ENCODE assay signal across 7 mouse cellular contexts in genomic region chr5:31220448-31221303, GRCm38 (mm10). TPM values are rescaled to one million over a fixed set of nuclear protein-coding genes. Genes with fewer than 3 reads are reported as not detected.
DNase-seq lines count a peak whose midpoint lies in the region; ATAC-seq and TF ChIP-seq lines count a peak whose summit lies in the region.

Gene Ppm1g, minus strand, starts transcription at chr5:31220687.

- H3K36me3 ChIP-seq in embryonic facial prominence, embryonic 11.5 days (replicated peaks; ENCODE audit: control insufficient read depth, insufficient read depth, low read depth, low read length), result no peaks in the 10 kb centered on the region
- H3K36me3 ChIP-seq in kidney, adult 2 months (ENCODE audit: control insufficient read depth, insufficient read depth, low read length), result no peaks in the 10 kb centered on the region
- no peaks in the 10 kb centered on the region for H3K36me3 ChIP-seq in limb, embryonic 12.5 days
- no peaks in the 10 kb centered on the region for H3K36me3 ChIP-seq in midbrain, embryonic 15.5 days (replicated peaks)
- no peaks in the 10 kb centered on the region for H3K36me3 ChIP-seq in spleen, adult 2 months (ENCODE audit: control insufficient read depth, insufficient read depth, low read length)

- H3K4me3 ChIP-seq in embryonic facial prominence, embryonic 11.5 days (ENCODE audit: low read depth, low read length), result peak within 1 kb of the TSS; percentile 81
- peak within 1 kb of the TSS; percentile 93 for H3K4me3 ChIP-seq in kidney, adult 2 months (ENCODE audit: insufficient read depth, low read depth, low read length)
- peak within 1 kb of the TSS; percentile 95 for H3K4me3 ChIP-seq in limb, embryonic 12.5 days (replicated peaks)
- H3K4me3 ChIP-seq in midbrain, embryonic 15.5 days, result peak within 1 kb of the TSS; percentile 92
- H3K4me3 ChIP-seq in spleen, adult 2 months (ENCODE audit: extremely low read depth, insufficient read depth, insufficient read length), result peak within 1 kb of the TSS; percentile 95

- H3K9ac ChIP-seq in embryonic facial prominence, embryonic 11.5 days (replicated peaks; ENCODE audit: low read length), result peak within 1 kb of the TSS; percentile 90
- H3K9ac ChIP-seq in limb, embryonic 12.5 days (replicated peaks), result peak within 1 kb of the TSS; percentile 88
- peak within 1 kb of the TSS; percentile 87 for H3K9ac ChIP-seq in midbrain, embryonic 15.5 days

- peak; percentile 99 for DNase-seq in adrenal gland, postnatal 14 days
- DNase-seq in embryonic facial prominence, embryonic 11.5 days (ENCODE audit: low spot score), result peak; percentile 97
- DNase-seq in heart, adult 11 months, result peak; percentile 100
- peak; percentile 98 for DNase-seq in kidney, adult 2 months
- peak; percentile 88 to 97 for DNase-seq in spleen, adult 2 months (ENCODE audit: low read depth in 1 of 2, low spot score in 2 of 2)

- H3K27me3 ChIP-seq in embryonic facial prominence, embryonic 11.5 days (ENCODE audit: control insufficient read depth, insufficient read depth, low read length), result no peaks in the 10 kb centered on the region
- H3K27me3 ChIP-seq in kidney, adult 2 months (replicated peaks; ENCODE audit: control insufficient read depth, insufficient read depth, low read length), result no peaks in the 10 kb centered on the region
- no peaks in the 10 kb centered on the region for H3K27me3 ChIP-seq in limb, embryonic 12.5 days
- no peaks in the 10 kb centered on the region for H3K27me3 ChIP-seq in midbrain, embryonic 15.5 days (replicated peaks)
- no peaks in the 10 kb centered on the region for H3K27me3 ChIP-seq in spleen, adult 2 months (ENCODE audit: control insufficient read depth, insufficient read depth, low read length)

- peak within 1 kb of the TSS; percentile 68 for H3K4me2 ChIP-seq in embryonic facial prominence, embryonic 11.5 days (ENCODE audit: low read depth, low read length)
- H3K4me2 ChIP-seq in limb, embryonic 12.5 days, result peak within 1 kb of the TSS; percentile 82
- peak within 1 kb of the TSS; percentile 64 for H3K4me2 ChIP-seq in midbrain, embryonic 15.5 days

- WGBS in embryonic facial prominence, embryonic 11.5 days, result under 1% methylated on average over 63 of the region's 70 CpGs
- WGBS in kidney, adult 2 months, result under 1% methylated on average over 70 of the region's 70 CpGs
- under 1% methylated on average over 70 of the region's 70 CpGs for WGBS in limb, embryonic 12.5 days
- under 1% methylated on average over 69 of the region's 70 CpGs for WGBS in midbrain, embryonic 15.5 days
- under 1% methylated on average over 61 of the region's 70 CpGs for WGBS in spleen, adult 2 months

- no peak for TF ChIP-seq CTCF in kidney, adult 2 months (conservative IDR thresholded peaks at IDR 0.05; ENCODE audit: insufficient read depth, insufficient read length, low read depth, low read length)
- no peak for TF ChIP-seq CTCF in spleen, adult 2 months (IDR thresholded peaks at IDR 0.05; ENCODE audit: extremely low read depth, insufficient read depth, insufficient read length, insufficient replicate concordance)

- no peaks in the 10 kb centered on the region for H3K9me3 ChIP-seq in embryonic facial prominence, embryonic 11.5 days (replicated peaks; ENCODE audit: control insufficient read depth, low read length)
- no peaks in the 10 kb centered on the region for H3K9me3 ChIP-seq in limb, embryonic 12.5 days
- no peaks in the 10 kb centered on the region for H3K9me3 ChIP-seq in midbrain, embryonic 15.5 days

- no peaks in the 10 kb centered on the region for H3K4me1 ChIP-seq in embryonic facial prominence, embryonic 11.5 days (ENCODE audit: control insufficient read depth, insufficient read depth, low read length)
- no peaks in the 10 kb centered on the region for H3K4me1 ChIP-seq in kidney, adult 2 months (ENCODE audit: control insufficient read depth, insufficient read depth, low read length)
- peaks cover 9% of the 10 kb centered on the region; the same call in 1 of the 2 replicates for H3K4me1 ChIP-seq in limb, embryonic 12.5 days (replicated peaks)
- H3K4me1 ChIP-seq in midbrain, embryonic 15.5 days, result peaks cover 25% of the 10 kb centered on the region
- peaks cover 8% of the 10 kb centered on the region for H3K4me1 ChIP-seq in spleen, adult 2 months (ENCODE audit: control insufficient read depth, insufficient read depth, insufficient read length)

- ATAC-seq in embryonic facial prominence, embryonic 11.5 days (replicated peaks; ENCODE audit: insufficient number of reproducible peaks, low FRiP score, low TSS enrichment, low read depth), result peak; percentile 91
- peak; percentile 93 for ATAC-seq in limb, embryonic 12.5 days (ENCODE audit: insufficient number of reproducible peaks, insufficient read depth, low FRiP score, low TSS enrichment, low read depth)
- peak; percentile 93 for ATAC-seq in midbrain, embryonic 15.5 days (replicated peaks)

- TF ChIP-seq POLR2A in kidney, adult 2 months (IDR thresholded peaks at IDR 0.05; ENCODE audit: low read depth, low read length), result peak; percentile 95
- peak; percentile 95 for TF ChIP-seq POLR2A in spleen, adult 2 months (IDR thresholded peaks at IDR 0.05; ENCODE audit: low read depth, low read length)

- peak within 1 kb of the TSS; percentile 91 for H3K27ac ChIP-seq in embryonic facial prominence, embryonic 11.5 days (replicated peaks; ENCODE audit: low read depth, low read length)
- peak within 1 kb of the TSS; percentile 63 for H3K27ac ChIP-seq in kidney, adult 2 months (ENCODE audit: insufficient read depth, low read depth, low read length)
- H3K27ac ChIP-seq in limb, embryonic 12.5 days, result peak within 1 kb of the TSS; percentile 96
- H3K27ac ChIP-seq in midbrain, embryonic 15.5 days, result peak within 1 kb of the TSS; percentile 96
- H3K27ac ChIP-seq in spleen, adult 2 months (ENCODE audit: insufficient read depth, low read length), result peak within 1 kb of the TSS; percentile 93

RNA-seq across cellular contexts. Expression of gene Ppm1g, which starts in this region (rescaled TPM):
- 117 and 121 TPM in 2 replicates for total RNA-seq in adrenal gland, postnatal 14 days (2021)
- polyA plus RNA-seq in embryonic facial prominence, embryonic 11.5 days (2014; fragmentation: Nextera tagmentation; extraction: Ambion mirVana), result 142 and 147 TPM in 2 replicates
- polyA plus RNA-seq in kidney, adult 2 months (2012; rRNA removed), result 41.1 and 43.2 TPM in 2 replicates
- polyA plus RNA-seq in limb, embryonic 12.5 days (2016; fragmentation: Nextera tagmentation; extraction: Ambion mirVana), result 146 and 153 TPM in 2 replicates
- polyA plus RNA-seq in midbrain, embryonic 15.5 days (2015; fragmentation: Nextera tagmentation; extraction: Ambion mirVana), result 191 and 200 TPM in 2 replicates
- polyA plus RNA-seq in spleen, adult 2 months (2012; rRNA removed), result 65.7 and 110 TPM in 2 replicates

Comparison
In these comparisons a context has a peak if more than half of its experiments do, and no peak if none do; other contexts are left out.
1. Peak in every context shown above with its lines: DNase-seq, ATAC-seq, H3K4me3 ChIP-seq and H3K27ac ChIP-seq.